8 mouse cellular contexts compared by ENCODE assay signal in the genomic region with DNA sequence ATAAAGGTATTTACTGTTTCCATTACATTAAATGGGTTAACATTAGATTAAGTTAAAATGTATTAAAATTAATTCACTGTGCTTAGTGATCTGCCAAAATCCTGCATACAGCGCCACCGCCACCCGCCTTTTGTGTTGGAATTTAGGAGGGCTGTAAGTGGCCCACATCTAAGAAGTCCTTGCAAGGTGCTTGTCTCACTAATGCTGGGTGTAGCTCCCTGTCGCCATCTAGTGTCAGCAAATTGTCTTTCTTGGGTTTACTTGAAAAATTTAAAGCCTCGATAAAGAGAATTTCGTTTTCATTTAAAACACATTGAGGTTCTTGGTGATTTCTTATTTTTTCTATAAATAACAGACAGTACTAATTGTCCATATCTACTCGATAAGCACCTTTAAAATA. TPM values are rescaled to one million over a fixed set of nuclear protein-coding genes. Genes with fewer than 3 reads are reported as not detected.
DNase-seq lines count a peak whose midpoint lies in the region; ATAC-seq lines count a peak whose summit lies in the region.

No protein-coding gene starts in this region.

- intact Hi-C loops in heart, postnatal 25 days (cut with DNase I): loop anchor here (1.0 kb wide), 2 partner anchors 55 to 114 kb away; no protein-coding TSS in a partner anchor

- peaks cover 7% of the 10 kb centered on the region for H3K4me1 ChIP-seq in forebrain, embryonic 15.5 days

- 22% methylated on average over 7 of the region's 7 CpGs for WGBS in forebrain, embryonic 15.5 days

- H3K4me3 ChIP-seq in forebrain, embryonic 15.5 days: no peak overlapping the region

- peaks cover 21% of the 10 kb centered on the region for H3K36me3 ChIP-seq in forebrain, embryonic 15.5 days

- H3K9me3 ChIP-seq in forebrain, embryonic 15.5 days: no peaks in the 10 kb centered on the region

- H3K4me2 ChIP-seq in forebrain, embryonic 15.5 days (replicated peaks): no peak overlapping the region

- peak; percentile 64 to 86 for DNase-seq in heart, adult 18-20 months
- DNase-seq in heart, postnatal 25 days (ENCODE audit: low spot score): no peak
- peak; percentile 53 to 70 for DNase-seq in CD8-positive naive resting alpha-beta T cell, adult 2 months (ENCODE audit: low read depth in 2 of 2, low spot score in 2 of 2)
- DNase-seq in c-Kit-negative CD71-positive TER-119-positive erythroid progenitor cells, embryonic 14.5 days (ENCODE audit: low read depth, low spot score): peak; percentile 55
- DNase-seq in kidney, postnatal 4 days: peak; percentile 64 to 74
- DNase-seq in lung, postnatal 10 days: peak; percentile 83
- DNase-seq in spleen, adult 18-20 months: peak; percentile 24 to 64

- H3K27ac ChIP-seq in forebrain, embryonic 15.5 days (replicated peaks): no peak overlapping the region

- H3K9ac ChIP-seq in forebrain, embryonic 15.5 days (replicated peaks): no peak overlapping the region

- 0 out of 2 replicates have a peak, but pooled peaks have one; percentile 46 for ATAC-seq in forebrain, embryonic 15.5 days (replicated peaks)

- H3K27me3 ChIP-seq in forebrain, embryonic 15.5 days: no peaks in the 10 kb centered on the region

RNA-seq across cellular contexts. Expression of a gene that starts 35.6 kb away (rescaled TPM):
- total RNA-seq in heart, adult 18-20 months (2021): under 1 TPM in 1 of 2 experiments, not detected in 1; 0.07 TPM
- total RNA-seq in heart, postnatal 25 days (2021): not detected
- polyA plus RNA-seq in forebrain, embryonic 15.5 days (2015; fragmentation: Nextera tagmentation; extraction: Ambion mirVana): 0.05 and 0.14 TPM in 2 replicates

RNA-seq across cellular contexts. Expression of a gene that starts 54.3 kb away (rescaled TPM):
- total RNA-seq in heart, adult 18-20 months (2021): 10 to 100 TPM; 29.7 to 31.3 TPM
- total RNA-seq in heart, postnatal 25 days (2021): 10 to 100 TPM; 23.7 to 25.8 TPM
- polyA plus RNA-seq in forebrain, embryonic 15.5 days (2015; fragmentation: Nextera tagmentation; extraction: Ambion mirVana): 8.4 and 9.1 TPM in 2 replicates
